Mouse (Mus musculus) forebrain, embryonic 11.5 days (tissue): ENCODE measurements around the gene Adgrl4. TPM values are rescaled to one million over a fixed set of nuclear protein-coding genes. Genes with fewer than 3 reads are reported as not detected.

Experiments used
- ATAC-seq: fragments of 200-750 bp; cut with Nextera tagmentation; replicated peaks from 2 replicates; pipeline ENCODE4 v1.8.0; 2017; ENCODE audit warnings: moderate TSS enrichment; ENCODE audit not compliant: low FRiP score
- DNase-seq: peaks from one replicate; pipeline ENCODE4 v3.0.0-alpha.2; 2017; ENCODE audit warnings: low spot score
- H3K27ac ChIP-seq: fragments of 300-500 bp; sonication (generic); 2 replicates; pipeline ENCODE4 v1.5.1; 2014; ENCODE audit warnings: low read depth, low read length
- H3K27me3 ChIP-seq: fragments of 300-500 bp; sonication (generic); 2 replicates; pipeline ENCODE4 v1.6.1; 2014; ENCODE audit warnings: mild to moderate bottlenecking, low read length, mixed read lengths; ENCODE audit not compliant: control insufficient read depth, insufficient read depth
- H3K36me3 ChIP-seq: fragments of 300-500 bp; sonication (generic); 2 replicates; pipeline ENCODE4 v1.6.1; 2014; ENCODE audit warnings: mild to moderate bottlenecking, low read length, moderate library complexity, mixed read lengths; ENCODE audit not compliant: control insufficient read depth, insufficient read depth
- H3K4me1 ChIP-seq: fragments of 300-500 bp; sonication (generic); replicated peaks from 2 replicates; pipeline ENCODE4 v1.6.1; 2014; ENCODE audit warnings: low read length, mixed read lengths; ENCODE audit not compliant: control insufficient read depth, insufficient read depth
- H3K4me2 ChIP-seq: fragments of 300-500 bp; sonication (generic); 2 replicates; pipeline ENCODE4 v1.6.1; 2014; ENCODE audit warnings: low read depth, mild to moderate bottlenecking, low read length, moderate library complexity, mixed read lengths; ENCODE audit not compliant: severe bottlenecking
- H3K4me3 ChIP-seq: fragments of 300-500 bp; sonication (generic); 2 replicates; pipeline ENCODE4 v1.5.1; 2014; ENCODE audit warnings: low read depth, low read length
- H3K9ac ChIP-seq: fragments of 300-500 bp; sonication (generic); 2 replicates; pipeline ENCODE4 v1.6.1; 2014; ENCODE audit warnings: low read length
- H3K9me3 ChIP-seq: fragments of 300-500 bp; sonication (generic); 2 replicates; pipeline ENCODE4 v1.6.1; 2016; ENCODE audit warnings: low read length, mixed read lengths; ENCODE audit not compliant: control insufficient read depth
- WGBS: fragments of 180-500 bp; shearing (Covaris S2); extraction: QIAGEN DNeasy Blood & Tissue Kit; methylation state at CpG from one replicate; pipeline ENCODE4 v1.1.7; 2014; 5-methylcytosine and 5-hydroxymethylcytosine counted together
- polyA plus RNA-seq: library from polyadenylated mRNA; unstranded; fragments of >200 nt; fragmentation: Nextera tagmentation; extraction: Ambion mirVana; gene quantifications from 2 replicates; pipeline ENCODE4 v1.2.1, GENCODE M21; 2014

The Adgrl4 gene
- polyA plus RNA-seq, 1 experiment from 2014 or later = 7.0 TPM

- 73% methylated on average over 6 of the region's 6 CpGs for WGBS
- Histone ChIP-seq H3K4me1 (no peaks in the 10 kb centered on the region), H3K4me2 (no peak overlapping the region), H3K36me3 (no peaks in the 10 kb centered on the region), H3K4me3 (no peak overlapping the region), H3K27me3 (no peaks in the 10 kb centered on the region), H3K9me3 (no peaks in the 10 kb centered on the region), H3K27ac (no peak overlapping the region), H3K9ac (no peak overlapping the region)
- DNase-seq (no peak), ATAC-seq (no peak)
Observed at GRCm38 (mm10) chr3:151454985-151455701, 17.5 kb downstream of the Adgrl4 start.

- Histone ChIP-seq H3K27ac (no peak overlapping the region), H3K4me3 (no peak overlapping the region), H3K9ac (no peak overlapping the region), H3K4me1 (no peaks in the 10 kb centered on the region), H3K9me3 (no peaks in the 10 kb centered on the region), H3K4me2 (no peak overlapping the region), H3K36me3 (no peaks in the 10 kb centered on the region), H3K27me3 (no peaks in the 10 kb centered on the region)
- WGBS = 85% methylated on average over 3 of the region's 3 CpGs
- no peak for DNase-seq
- ATAC-seq = no peak
Observed at GRCm38 (mm10) chr3:151459430-151460190, 21.9 kb downstream of the Adgrl4 start.

- no peak for DNase-seq
- H3K9ac ChIP-seq = no peak overlapping the region
- H3K4me3 ChIP-seq = no peak overlapping the region
- no peaks in the 10 kb centered on the region for H3K27me3 ChIP-seq
- H3K4me2 ChIP-seq = no peak overlapping the region
- no peaks in the 10 kb centered on the region for H3K36me3 ChIP-seq
- 54% methylated on average over 4 of the region's 4 CpGs for WGBS
- H3K4me1 ChIP-seq = no peaks in the 10 kb centered on the region
- H3K9me3 ChIP-seq = no peaks in the 10 kb centered on the region
- H3K27ac ChIP-seq = no peak overlapping the region
- ATAC-seq = 0 out of 2 replicates have a peak, but pooled peaks have one; percentile 51
Observed at GRCm38 (mm10) chr3:151465215-151465614, 27.5 kb downstream of the Adgrl4 start.

- Histone ChIP-seq H3K9ac (no peak overlapping the region), H3K4me3 (no peak overlapping the region), H3K27me3 (no peaks in the 10 kb centered on the region), H3K4me2 (no peak overlapping the region), H3K27ac (no peak overlapping the region), H3K36me3 (no peaks in the 10 kb centered on the region), H3K4me1 (no peaks in the 10 kb centered on the region), H3K9me3 (no peaks in the 10 kb centered on the region)
- ATAC-seq (no peak), DNase-seq (no peak)
- WGBS = 89% methylated on average over 4 of the region's 4 CpGs
Observed at GRCm38 (mm10) chr3:151488853-151489252, 51.2 kb downstream of the Adgrl4 start.

GRCm38 (mm10) chr3:151505606-151506005 is 67.9 kb downstream of the Adgrl4 start:
- Histone ChIP-seq H3K4me1 (no peaks in the 10 kb centered on the region), H3K27ac (no peak overlapping the region), H3K36me3 (no peaks in the 10 kb centered on the region), H3K4me3 (no peak overlapping the region), H3K9me3 (no peaks in the 10 kb centered on the region), H3K9ac (no peak overlapping the region), H3K27me3 (no peaks in the 10 kb centered on the region), H3K4me2 (no peak overlapping the region)
- WGBS = 92% methylated on average over 3 of the region's 3 CpGs
- ATAC-seq = no peak
- DNase-seq = no peak

GRCm38 (mm10) chr3:151511184-151511583 is 73.5 kb downstream of the Adgrl4 start:
- no peak for DNase-seq
- WGBS = 88% methylated on average over 5 of the region's 5 CpGs
- no peaks in the 10 kb centered on the region for H3K9me3 ChIP-seq

GRCm38 (mm10) chr3:151547182-151547581 is 109.5 kb downstream of the Adgrl4 start:
- DNase-seq (no peak), ATAC-seq (no peak)
- Histone ChIP-seq H3K4me1 (0 out of 2 replicates have a peak, but pooled peaks cover 2% of the 10 kb centered on the region), H3K4me2 (no peak overlapping the region), H3K9me3 (no peaks in the 10 kb centered on the region), H3K9ac (no peak overlapping the region), H3K36me3 (no peaks in the 10 kb centered on the region), H3K27me3 (no peaks in the 10 kb centered on the region), H3K27ac (no peak overlapping the region), H3K4me3 (no peak overlapping the region)
- 82% methylated on average over 3 of the region's 3 CpGs for WGBS

More at GRCm38 (mm10) chr3:151511184-151511583, 73.5 kb downstream of the Adgrl4 start:
- no peak for ATAC-seq
- no peaks in the 10 kb centered on the region for H3K27me3 ChIP-seq
- H3K4me3 ChIP-seq = no peak overlapping the region
- no peak overlapping the region for H3K9ac ChIP-seq
- H3K4me1 ChIP-seq = no peaks in the 10 kb centered on the region
- H3K4me2 ChIP-seq = no peak overlapping the region
- no peaks in the 10 kb centered on the region for H3K36me3 ChIP-seq
- no peak overlapping the region for H3K27ac ChIP-seq

- WGBS = 55% methylated on average over 5 of the region's 5 CpGs
- no peak overlapping the region for H3K4me3 ChIP-seq
- H3K9me3 ChIP-seq = no peaks in the 10 kb centered on the region
- peak; percentile 60; the same call in 1 of the 2 replicates for ATAC-seq
- H3K27me3 ChIP-seq = no peaks in the 10 kb centered on the region
- DNase-seq = no peak
- H3K4me1 ChIP-seq = 0 out of 2 replicates have a peak, but pooled peaks cover 2% of the 10 kb centered on the region
- H3K4me2 ChIP-seq = no peak overlapping the region
- H3K9ac ChIP-seq = no peak overlapping the region
- H3K36me3 ChIP-seq = no peaks in the 10 kb centered on the region
- 0 out of 2 replicates have a peak overlapping the region, but pooled peaks have one; percentile 6 for H3K27ac ChIP-seq
Observed at GRCm38 (mm10) chr3:151551002-151551401, 113.3 kb downstream of the Adgrl4 start.
